Mouse (Mus musculus) G1E (cell line): Measurements from ENCODE around the gene Pde8a.

Source experiments
- CTCF ChIP-seq: IDR thresholded peaks from 2 replicates; pipeline ENCODE4 v1.5.1; 2012; ENCODE audit warnings: low read depth, low read length, inconsistent platforms, mixed read lengths
- GATA2 ChIP-seq: IDR thresholded peaks from 2 replicates; pipeline ENCODE4 v1.6.1; 2012; ENCODE audit warnings: low read depth, low read length, inconsistent platforms, borderline replicate concordance
- POLR2AphosphoS5 ChIP-seq: IDR thresholded peaks from 2 replicates; pipeline ENCODE4 v1.6.1; 2012; ENCODE audit warnings: low read depth, low read length, inconsistent platforms; ENCODE audit not compliant: insufficient replicate concordance
- TAL1 ChIP-seq: conservative IDR thresholded peaks from 2 replicates; pipeline ENCODE4 v1.6.1; 2012; ENCODE audit warnings: low read depth, low read length, inconsistent platforms, mixed read lengths

- TF ChIP-seq CTCF (no peak), TAL1 (no peak), POLR2AphosphoS5 (no peak), GATA2 (no peak)
Observed at GRCm38 (mm10) chr7:81169351-81169750, 44.0 kb upstream of the Pde8a start.
